Mouse (Mus musculus): ENCODE measurements around the gene Stpg1. TPM values are rescaled to one million over a fixed set of nuclear protein-coding genes. Genes with fewer than 3 reads are reported as not detected.
A peak's percentile ranks its signal among the peaks of the same experiment; 100 is the strongest.

The Stpg1 gene
- total RNA-seq (2015; ENCODE audit: low replicate concordance): not detected in 2 replicates
- not detected in 2 replicates for total RNA-seq (2017; ENCODE audit: low replicate concordance)

DNA sequence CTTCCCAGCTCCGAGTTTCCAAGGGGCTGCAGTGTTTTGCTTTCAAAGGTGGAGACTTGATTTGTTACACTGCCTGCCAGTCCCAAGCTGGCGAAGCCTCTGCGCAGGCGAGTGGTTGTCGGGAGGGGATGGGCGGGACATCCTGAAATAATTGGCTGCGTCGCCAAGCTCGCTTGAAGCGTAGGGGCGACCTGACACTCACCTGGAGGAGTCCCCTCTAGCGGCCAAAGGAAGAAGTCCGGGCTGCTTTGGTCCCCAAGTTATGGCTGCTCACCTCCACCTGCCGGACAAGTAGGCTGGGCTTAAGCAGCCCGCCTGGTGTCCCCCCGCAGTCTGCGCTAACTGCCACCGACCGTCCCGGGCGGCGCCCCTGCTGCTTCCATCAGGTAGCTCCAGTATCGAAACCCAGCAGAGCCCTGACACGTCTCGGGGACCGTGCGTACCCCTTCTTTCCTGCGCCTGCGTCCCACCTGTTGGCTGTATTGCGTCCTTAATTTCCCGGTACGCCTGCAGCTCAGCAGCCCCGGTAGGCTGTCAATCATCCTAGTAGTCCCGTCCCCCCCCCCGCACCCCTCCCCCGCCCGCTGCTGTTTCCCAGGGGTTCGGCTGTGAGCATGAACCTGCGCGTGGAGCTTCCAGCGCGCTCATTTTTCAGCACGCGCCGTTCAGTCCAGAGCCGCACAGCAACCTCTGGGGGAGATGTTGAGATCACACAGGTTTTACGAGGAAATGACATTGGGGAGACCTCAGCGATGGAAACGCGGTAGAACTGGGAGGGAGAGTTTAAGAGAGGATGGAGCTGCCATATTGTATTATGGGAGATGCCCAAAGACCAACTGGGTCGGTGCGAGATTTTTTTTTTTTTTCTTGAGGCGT is at the start of gene Stpg1, which contains the start of gene Nipal3:
Gene Stpg1, plus strand, starts transcription at position 270 of the 876 bp plus-strand sequence.
Gene Nipal3, minus strand, starts transcription at position 518 of the 876 bp plus-strand sequence.
- ATAC-seq (replicated peaks; ENCODE audit: low FRiP score, poor library complexity, severe bottlenecking): peak; percentile 93

DNA sequence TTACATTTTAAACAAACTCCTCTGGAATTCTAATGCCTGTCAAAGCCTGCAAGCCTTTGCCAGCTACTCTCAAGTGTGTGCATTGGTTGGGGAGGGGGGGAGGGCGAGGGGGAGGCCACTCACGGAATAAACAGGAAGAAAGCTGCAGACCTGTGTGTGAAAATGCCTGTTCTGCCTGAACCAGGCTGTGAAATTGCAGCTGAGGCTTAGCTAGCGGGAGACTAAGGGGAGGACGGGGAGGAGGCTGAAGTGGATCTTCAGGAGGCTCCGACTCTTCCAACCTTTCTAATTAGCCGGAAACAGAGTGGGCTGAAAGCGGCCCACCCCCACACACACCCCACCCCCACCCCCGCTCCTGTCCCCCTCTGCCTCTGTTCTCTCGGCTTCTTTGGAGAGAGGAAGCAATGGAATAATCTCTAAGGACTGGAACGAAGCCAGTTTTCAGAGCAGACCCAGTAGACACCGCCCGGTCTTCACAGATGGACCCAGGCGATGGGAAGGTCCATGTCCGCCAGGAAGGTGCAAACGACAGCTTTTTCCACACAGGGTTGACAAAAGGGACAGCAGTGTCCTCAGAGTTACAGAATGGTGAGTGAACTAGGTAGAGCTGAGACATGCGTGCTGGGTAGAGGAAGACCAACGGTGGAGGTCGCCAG is 43.1 kb upstream of the Stpg1 start:
- ATAC-seq (replicated peaks; ENCODE audit: low FRiP score, poor library complexity, severe bottlenecking): no peak

DNA sequence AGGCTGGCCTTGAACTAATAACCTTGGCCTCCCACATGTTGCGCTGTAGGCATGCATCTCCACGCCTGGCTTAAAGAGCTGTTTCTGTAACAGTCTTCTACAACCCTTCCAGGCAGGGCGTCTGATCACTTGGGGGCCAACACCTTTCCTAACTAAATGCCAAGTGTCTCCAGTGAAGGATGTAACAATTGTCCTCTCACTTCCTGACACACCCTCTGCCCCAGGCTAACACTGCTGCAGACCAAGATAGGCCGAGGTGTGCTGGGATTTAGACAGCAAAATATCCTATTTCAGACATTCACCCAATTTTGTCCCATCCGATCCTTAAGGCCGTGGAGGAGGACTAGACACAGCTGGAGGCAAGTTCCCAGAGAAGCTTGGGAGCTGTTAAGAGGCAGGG is 41.4 kb upstream of the Stpg1 start:
- ATAC-seq (replicated peaks; ENCODE audit: low FRiP score, poor library complexity, severe bottlenecking): no peak

DNA sequence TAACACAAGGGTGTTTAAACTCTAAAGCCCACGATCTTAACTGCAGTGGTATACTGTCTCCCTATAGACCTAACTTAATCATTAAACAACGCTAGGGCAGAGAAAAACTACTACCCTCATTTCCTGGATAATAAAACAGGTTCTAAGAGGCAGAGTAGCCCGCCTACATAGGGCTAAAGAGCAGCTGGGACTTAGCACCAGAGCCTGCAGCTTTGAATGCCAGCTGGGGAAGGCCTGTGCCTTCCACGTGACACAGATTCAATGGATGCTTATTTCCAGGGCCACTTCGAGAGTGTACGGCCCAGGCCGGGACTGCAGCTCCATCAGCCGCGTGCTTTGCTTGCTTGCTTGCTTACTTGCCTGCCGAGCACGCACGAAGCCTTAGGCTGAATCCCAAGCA is 41.0 kb upstream of the Stpg1 start:
- no peak for ATAC-seq (replicated peaks; ENCODE audit: low FRiP score, poor library complexity, severe bottlenecking)

DNA sequence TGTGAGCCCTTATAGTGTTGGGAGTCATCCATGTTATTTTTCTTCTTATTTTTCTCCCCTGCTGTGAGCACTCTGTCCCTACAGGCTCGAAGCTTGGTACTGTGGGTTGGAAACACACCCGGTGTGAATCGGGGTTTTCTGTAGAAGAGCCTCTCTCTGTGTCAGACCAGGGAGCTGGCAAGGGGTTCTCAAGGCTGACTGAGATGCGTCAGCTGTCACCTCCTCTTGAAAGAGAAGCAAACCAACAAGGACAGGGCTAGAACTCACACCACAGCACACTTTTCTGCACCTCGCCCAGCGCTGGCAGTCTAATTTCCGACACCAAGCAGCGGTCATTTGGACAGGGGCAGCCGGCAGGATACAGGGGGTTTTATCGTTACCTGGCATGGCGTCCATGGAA is 31.2 kb upstream of the Stpg1 start:
- no peak for ATAC-seq (replicated peaks; ENCODE audit: low FRiP score, poor library complexity, severe bottlenecking)

DNA sequence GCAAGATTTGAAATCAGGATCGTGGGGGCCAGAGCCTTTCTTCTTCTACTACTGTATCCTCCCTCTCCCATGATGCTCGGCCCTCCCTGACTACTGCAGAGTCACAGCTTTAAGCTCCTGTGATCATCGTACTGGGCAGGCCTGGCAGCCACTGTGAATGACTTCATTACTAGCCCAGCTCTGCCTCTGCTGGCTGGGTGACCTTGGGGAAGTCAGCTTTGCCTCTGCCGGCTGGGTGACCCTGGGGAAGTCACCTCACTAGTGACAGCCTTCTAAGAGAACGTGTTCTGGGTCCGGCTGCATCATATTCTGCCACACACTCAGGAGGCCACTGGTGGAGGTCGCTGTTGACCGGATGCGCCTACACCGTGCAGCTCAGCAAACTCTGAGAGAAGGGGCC is 16.7 kb upstream of the Stpg1 start:
- ATAC-seq (replicated peaks; ENCODE audit: low FRiP score, poor library complexity, severe bottlenecking): no peak

DNA sequence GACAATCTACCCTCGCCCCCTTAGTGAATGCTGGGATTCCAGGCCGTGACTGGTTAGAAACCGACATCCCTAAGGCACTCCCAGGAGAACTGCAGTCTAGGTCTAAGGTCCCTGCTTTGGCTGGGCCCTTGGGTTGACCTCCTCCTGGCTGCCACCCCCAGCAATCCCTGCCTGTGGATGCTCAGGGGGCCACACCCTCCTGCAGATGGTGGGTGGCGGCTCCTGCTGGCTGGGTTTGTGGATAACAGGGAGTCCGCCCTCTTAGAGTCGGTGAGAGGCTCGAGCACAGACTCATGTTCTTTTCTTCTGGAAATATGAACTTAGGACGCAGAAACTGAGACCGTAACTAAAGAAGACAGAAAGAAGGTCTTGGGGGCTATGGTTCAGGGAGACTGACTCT is 14.2 kb upstream of the Stpg1 start:
- ATAC-seq (replicated peaks; ENCODE audit: low FRiP score, poor library complexity, severe bottlenecking): peak; percentile 76

DNA sequence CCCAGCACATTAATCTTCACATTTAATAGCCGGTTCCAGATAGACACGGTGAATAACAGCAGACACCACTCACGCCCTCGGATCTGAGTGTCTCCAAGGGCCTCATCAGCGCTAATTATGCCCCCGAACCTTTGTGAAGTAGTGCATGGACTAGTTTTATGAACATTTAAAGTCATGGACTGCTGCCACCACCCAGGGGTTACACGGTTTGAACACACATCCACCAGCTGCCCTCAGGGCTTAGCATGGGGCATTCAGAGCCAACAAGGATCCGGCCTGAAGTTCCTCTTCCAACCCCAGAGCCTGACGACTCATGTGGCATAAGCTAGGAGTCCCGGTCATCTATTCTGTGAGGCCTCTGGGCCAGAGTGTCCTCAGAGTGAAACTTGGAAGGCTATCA is 9.5 kb upstream of the Stpg1 start:
- no peak for ATAC-seq (replicated peaks; ENCODE audit: low FRiP score, poor library complexity, severe bottlenecking)

DNA sequence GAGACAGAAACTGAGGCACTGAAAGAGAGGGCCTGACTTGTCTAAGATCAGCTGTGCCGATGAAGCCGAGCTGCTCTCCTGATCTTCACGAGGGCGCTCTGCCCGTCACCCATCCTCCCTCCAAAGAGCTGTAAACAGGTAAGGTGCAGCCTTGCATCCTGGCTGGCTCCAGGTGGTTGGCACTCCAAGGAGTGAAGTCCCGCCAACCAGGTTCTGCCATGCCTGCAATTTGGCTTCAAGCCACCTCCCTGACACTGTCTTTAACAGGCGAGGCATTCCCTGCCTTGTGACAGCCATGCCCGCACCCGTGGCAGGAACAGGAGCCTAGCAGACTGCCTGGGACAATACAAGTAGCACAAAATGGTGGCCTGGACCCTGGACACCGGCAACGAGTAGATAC is 8.2 kb upstream of the Stpg1 start:
- ATAC-seq (replicated peaks; ENCODE audit: low FRiP score, poor library complexity, severe bottlenecking): no peak

DNA sequence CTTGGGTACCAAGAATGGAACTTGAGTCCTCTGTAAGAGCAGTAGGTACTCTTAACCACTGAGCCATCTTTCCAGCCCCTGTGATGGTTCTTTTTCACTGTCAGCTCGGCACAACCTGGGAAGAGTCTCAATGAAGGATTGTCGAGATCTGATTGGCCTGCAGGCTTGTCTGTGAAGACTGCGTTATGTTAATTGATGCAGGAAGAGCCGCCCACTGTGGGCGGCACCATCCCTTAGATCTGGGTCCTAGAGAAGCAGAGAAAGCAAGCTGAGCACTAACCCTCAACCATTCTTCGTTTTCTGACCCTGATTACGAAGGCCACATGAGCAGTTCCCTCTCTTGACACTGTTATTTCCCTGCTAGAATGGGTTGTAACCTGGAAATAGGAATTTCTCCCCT is 5.3 kb upstream of the Stpg1 start:
- ATAC-seq (replicated peaks; ENCODE audit: low FRiP score, poor library complexity, severe bottlenecking): no peak

DNA sequence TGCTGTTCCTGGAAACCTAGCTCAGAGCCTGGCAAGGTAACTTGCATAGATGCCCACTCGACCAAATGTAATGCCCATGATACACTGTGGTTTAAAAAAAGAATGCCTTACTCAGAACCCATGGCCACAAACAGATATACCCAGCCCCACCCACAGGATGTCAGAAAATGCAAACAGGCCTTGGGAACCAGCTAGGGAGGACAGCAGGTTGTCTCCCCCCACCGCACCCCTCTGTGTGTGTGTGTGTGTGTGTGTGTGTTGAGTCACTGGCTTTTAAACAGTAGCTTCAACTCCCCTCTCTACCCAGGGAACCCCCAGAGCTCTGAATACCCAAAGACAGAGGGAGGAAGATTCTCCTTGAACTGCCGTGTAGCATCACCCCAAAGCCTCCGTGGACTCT is 1.3 kb upstream of the Stpg1 start:
- ATAC-seq (replicated peaks; ENCODE audit: low FRiP score, poor library complexity, severe bottlenecking): no peak

DNA sequence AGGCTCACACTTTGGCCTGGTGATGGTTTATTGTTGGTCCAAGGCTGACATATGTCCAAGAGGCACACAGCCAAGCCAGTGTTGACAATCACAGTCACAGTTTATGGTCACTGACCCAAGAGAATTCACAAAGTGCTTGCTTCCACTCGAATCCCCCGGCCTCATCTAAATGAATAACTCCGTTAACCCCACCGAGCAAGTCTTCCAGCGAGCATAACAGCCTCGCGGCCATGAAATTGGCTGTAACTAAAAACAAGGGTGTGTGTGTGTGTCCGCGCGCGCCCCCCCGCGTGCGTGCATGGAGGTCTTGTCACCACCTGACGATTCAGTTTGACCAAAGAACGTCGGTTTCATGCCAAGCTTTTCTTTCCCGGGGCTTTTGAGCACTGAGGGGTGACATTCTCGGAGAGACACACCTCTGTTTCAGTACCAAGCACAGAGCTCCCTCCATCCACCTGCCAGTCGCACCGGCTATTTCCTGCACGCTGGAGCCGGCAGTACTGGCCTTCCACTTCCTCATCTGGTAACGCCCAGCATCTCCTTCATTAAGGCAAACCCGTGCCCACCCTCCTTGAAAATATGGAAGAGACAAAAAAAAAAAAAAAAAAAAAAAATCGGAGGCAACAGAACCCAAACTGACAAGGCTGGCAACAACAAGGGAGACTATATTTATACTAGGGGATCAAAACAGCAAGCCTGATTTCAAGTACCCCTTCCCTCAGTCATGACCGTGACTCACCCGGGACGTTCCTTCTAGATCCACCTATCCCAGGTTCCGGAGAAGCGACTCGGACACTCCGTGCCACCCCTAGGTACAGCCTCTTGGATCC is 684 bp upstream of the Stpg1 start:
- peak; percentile 77 for ATAC-seq (replicated peaks; ENCODE audit: low FRiP score, poor library complexity, severe bottlenecking)

DNA sequence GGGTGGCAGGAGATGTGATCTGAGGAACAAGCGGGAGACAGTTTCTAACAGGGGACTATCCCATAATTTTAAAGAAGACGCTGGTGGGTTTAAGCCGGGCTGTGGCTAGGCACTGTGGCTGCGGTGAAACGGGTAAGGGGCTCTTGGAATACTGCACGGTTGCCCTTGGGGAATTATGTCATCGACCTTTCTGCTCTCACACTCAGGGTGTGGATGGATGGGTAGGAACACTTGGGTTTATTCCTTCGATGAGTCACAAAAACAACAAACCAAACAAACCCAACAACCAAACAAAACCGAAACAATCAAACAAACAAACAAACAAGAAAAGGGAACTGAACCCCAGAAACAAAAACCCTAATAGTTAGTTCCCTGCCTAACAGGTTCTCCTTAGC is 804 bp downstream of the Stpg1 start:
- no peak for ATAC-seq (replicated peaks; ENCODE audit: low FRiP score, poor library complexity, severe bottlenecking)

DNA sequence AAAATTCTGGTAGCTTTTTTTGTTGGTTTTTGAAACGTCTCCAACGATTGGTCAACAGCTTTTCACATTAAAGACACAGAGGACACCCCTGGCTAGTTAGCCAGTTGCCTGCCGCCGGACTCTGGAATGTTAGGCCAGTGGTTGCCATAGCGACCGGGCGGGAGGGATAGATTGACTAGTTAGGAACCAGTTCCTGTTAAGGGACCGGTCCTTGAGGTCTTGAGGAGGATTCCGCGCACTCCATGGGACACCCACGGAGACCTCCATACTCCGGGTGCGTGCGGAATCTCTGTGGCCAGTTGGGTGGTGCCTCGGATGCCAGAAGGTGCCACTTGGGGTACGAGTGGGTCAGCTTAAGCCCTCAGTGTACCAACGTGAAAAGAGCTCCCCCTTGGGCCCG is 1.2 kb downstream of the Stpg1 start:
- no peak for ATAC-seq (replicated peaks; ENCODE audit: low FRiP score, poor library complexity, severe bottlenecking)

DNA sequence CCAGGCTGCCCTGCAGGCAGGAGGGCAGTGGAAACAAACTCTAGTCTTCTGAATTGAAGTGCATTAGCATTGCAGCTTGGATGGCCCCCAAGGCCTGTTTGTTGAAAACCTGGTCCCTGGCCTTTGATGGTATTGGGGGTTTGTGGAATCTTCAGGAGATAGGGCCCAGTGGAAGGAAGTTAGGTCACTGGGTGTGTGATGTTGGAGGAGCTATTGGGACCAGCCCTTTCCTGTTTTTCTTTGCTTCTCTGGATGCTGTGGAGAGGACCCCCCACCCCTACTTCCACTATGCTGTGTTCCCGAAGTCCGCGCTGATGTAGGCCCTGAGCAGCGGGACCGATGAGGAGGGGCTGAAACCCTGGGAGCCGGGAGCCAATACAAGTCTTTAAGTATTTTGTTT is 3.5 kb downstream of the Stpg1 start:
- ATAC-seq (replicated peaks; ENCODE audit: low FRiP score, poor library complexity, severe bottlenecking): no peak

DNA sequence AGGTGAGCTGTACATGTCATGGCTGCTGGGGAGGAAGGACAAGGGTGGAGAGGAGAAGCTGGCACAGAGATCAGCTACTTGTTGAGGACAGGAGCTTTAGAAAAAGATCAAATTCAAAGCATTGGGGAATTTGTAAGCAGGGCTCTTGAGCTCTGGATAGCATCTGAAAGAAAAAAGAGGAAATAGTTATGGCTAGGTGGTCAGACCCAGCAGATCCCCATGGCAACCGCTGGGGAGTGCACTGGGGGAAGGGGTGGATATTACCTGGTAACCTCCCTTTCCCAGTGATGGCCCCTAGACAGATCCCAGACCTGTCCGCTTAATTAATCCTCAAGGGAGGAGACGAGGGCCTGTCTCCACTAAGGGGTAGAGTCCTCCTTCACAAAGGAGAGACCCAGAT is 5.2 kb downstream of the Stpg1 start:
- no peak for ATAC-seq (replicated peaks; ENCODE audit: low FRiP score, poor library complexity, severe bottlenecking)

DNA sequence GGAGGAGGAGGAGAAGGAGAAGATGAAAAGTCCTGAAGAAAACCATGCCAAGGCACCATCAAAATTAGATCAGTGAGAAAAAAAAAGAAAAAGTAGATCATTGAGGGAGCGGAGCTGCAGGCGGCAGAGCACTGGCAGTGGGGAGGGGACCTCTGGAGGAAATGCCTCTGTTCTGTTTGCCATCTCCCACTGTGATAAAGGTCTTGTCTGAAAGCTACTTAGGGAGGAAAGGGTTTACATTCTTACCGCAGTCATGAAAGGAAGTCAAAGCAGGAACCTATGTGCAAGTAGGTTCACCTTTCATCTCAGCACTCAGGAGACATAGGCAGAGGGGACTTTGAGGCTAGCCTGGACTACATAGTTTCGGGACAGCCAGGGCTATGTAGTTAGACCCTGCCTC is 7.0 kb downstream of the Stpg1 start:
- ATAC-seq (replicated peaks; ENCODE audit: low FRiP score, poor library complexity, severe bottlenecking): no peak

DNA sequence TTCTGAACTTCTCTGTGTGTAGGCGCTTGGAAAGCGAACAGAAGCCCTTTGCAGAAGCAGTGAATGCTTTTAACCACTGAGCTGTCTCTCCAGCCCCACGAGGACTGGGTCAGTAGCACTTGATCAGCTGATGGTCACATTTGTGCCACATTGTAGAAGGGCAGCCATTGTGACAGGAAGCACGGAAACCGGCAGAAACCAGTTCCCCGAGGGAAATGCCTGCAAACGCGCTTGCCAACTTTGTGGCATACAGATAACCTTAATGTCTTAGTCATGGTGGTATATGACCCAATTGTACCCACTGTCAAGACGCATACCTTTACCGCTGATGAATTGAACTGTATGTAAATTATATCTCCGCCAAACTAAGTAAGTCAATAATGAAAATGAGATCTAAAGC is 11.2 kb downstream of the Stpg1 start:
- no peak for ATAC-seq (replicated peaks; ENCODE audit: low FRiP score, poor library complexity, severe bottlenecking)

DNA sequence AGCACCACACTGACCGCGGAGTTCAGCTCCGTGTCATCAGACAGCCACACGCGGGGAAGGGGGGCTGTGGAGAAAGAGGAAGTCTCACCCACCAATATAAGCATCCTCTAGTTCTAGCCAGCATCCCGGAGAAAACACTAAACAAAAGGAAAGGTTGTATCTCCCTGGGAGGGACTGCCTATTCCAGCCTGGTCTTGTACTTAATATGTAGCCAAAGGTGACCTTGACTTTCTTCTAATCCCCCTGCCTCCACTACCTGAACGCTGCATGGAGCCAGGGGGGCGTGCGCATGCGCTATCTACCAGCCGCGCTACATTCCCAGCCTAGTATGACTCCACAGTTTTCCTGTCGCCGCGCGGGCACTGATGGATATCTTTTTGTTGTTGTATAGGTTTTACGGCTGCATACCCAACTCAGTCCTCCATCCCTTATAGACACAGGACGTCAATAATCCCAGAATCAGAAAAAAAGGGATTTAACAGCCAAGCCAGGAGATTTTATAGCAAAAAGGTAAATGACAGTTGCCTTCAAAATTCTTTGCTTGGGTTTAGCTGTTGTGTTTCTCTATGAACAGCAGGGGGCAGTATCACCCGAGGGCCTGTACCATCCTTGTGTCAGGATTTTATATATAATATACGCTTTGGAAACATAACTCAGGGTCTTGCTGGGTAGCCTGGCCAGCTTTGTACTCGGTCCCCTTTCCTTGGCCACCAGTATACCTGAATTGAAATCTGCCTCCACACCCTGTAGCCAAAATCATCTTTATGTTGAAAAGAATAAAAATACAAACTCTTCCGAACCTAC is 13.2 kb downstream of the Stpg1 start:
- ATAC-seq (replicated peaks; ENCODE audit: low FRiP score, poor library complexity, severe bottlenecking): peak; percentile 90
